Mouse (Mus musculus) ovary, postnatal 36 days (tissue): ENCODE measurements around the gene Gm7534.
"Not testable (repeated sequence)": the region's sequence is repeated elsewhere in the genome, so short reads cannot be mapped to it uniquely, and the experiment has no call there.

ENCODE experiments used
- DNase-seq: peaks from one replicate; pipeline ENCODE4 v3.0.0; 2022; ENCODE audit warnings: low spot score, mixed read lengths

The Gm7534 gene

GRCm38 (mm10) chr4:134203340-134203896, 614 bp upstream of the Gm7534 start:
- DNase-seq, result no peak

GRCm38 (mm10) chr4:134199371-134199770, 3.4 kb downstream of the Gm7534 start:
- no peak for DNase-seq

GRCm38 (mm10) chr4:134186268-134186667, 16.5 kb downstream of the Gm7534 start:
- no peak for DNase-seq

GRCm38 (mm10) chr4:134185569-134185968, 17.2 kb downstream of the Gm7534 start:
- DNase-seq, result no peak

- no peak for DNase-seq
Measured at GRCm38 (mm10) chr4:134183711-134184110, 19.1 kb downstream of the Gm7534 start.

GRCm38 (mm10) chr4:134181825-134182224, 21.0 kb downstream of the Gm7534 start:
- no peak for DNase-seq

- no peak for DNase-seq
Measured at GRCm38 (mm10) chr4:134181112-134181511, 21.7 kb downstream of the Gm7534 start.

GRCm38 (mm10) chr4:134172391-134172790, 30.4 kb downstream of the Gm7534 start:
- DNase-seq, result no peak

- no peak for DNase-seq
Measured at GRCm38 (mm10) chr4:134166906-134167305, 35.9 kb downstream of the Gm7534 start.

- DNase-seq, result no peak
Measured at GRCm38 (mm10) chr4:134165548-134166465, 37.0 kb downstream of the Gm7534 start.

GRCm38 (mm10) chr4:134165024-134165423, 37.8 kb downstream of the Gm7534 start:
- no peak for DNase-seq

- no peak for DNase-seq
Measured at GRCm38 (mm10) chr4:134164591-134164990, 38.2 kb downstream of the Gm7534 start.

GRCm38 (mm10) chr4:134160071-134160470, 42.7 kb downstream of the Gm7534 start:
- peak; percentile 43 for DNase-seq

- no peak for DNase-seq
Measured at GRCm38 (mm10) chr4:134158774-134159173, 44.0 kb downstream of the Gm7534 start.

GRCm38 (mm10) chr4:134157558-134157957, 45.2 kb downstream of the Gm7534 start:
- no peak for DNase-seq

- DNase-seq, result no peak
Measured at GRCm38 (mm10) chr4:134156744-134157143, 46.1 kb downstream of the Gm7534 start.

- DNase-seq, result no peak
Measured at GRCm38 (mm10) chr4:134155961-134156465, 46.8 kb downstream of the Gm7534 start.

GRCm38 (mm10) chr4:134155531-134155930, 47.3 kb downstream of the Gm7534 start:
- no peak for DNase-seq

GRCm38 (mm10) chr4:134154354-134154753, 48.5 kb downstream of the Gm7534 start:
- no peak for DNase-seq

- DNase-seq, result no peak
Measured at GRCm38 (mm10) chr4:134153656-134154055, 49.1 kb downstream of the Gm7534 start.

GRCm38 (mm10) chr4:134152112-134152511, 50.7 kb downstream of the Gm7534 start:
- DNase-seq, result no peak

- no peak for DNase-seq
Measured at GRCm38 (mm10) chr4:134149389-134149788, 53.4 kb downstream of the Gm7534 start.

GRCm38 (mm10) chr4:134144297-134144696, 58.5 kb downstream of the Gm7534 start:
- DNase-seq, result not testable (repeated sequence)
